Mouse (Mus musculus): ENCODE measurements at regions not wholly inside any gene's neighbourhood (a gene's known extent, or its start where the extent isn't known, plus 50 kb on each side); places are given as distances from the start of the nearest gene placed in this dataset.

- no peak for DNase-seq (ENCODE audit: low spot score)
Measured at GRCm38 (mm10) chr5:111659229-111659628, 74.5 kb upstream of the Gm26897 start.

GRCm38 (mm10) chr5:111660447-111660846 lies 73.3 kb upstream of the Gm26897 start:
- no peak for DNase-seq (ENCODE audit: low spot score)

GRCm38 (mm10) chr5:111660968-111661367 lies 72.8 kb upstream of the Gm26897 start:
- no peak for DNase-seq (ENCODE audit: low spot score)

DNA sequence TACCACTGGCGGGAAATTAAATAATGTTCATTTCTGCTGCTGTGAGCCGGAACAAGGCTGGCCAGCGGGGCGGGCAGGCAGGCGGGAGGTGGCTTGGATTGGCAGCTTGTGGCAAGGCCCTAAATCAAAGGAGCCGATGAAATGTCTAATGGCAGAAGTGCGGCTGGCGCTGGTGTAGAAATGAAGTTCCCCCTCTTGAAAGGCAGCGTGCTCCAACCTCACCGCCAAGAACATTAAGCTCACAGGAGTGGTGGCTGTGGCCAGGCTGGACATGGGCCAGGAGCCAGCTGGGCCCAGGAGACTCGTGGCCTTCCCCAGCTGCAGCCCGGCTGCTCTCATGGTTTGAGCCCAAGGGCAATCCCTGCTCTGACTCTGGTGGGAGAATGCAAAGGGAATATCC lies 71.8 kb upstream of the Gm26897 start:
- no peak for DNase-seq (ENCODE audit: low spot score)

DNA sequence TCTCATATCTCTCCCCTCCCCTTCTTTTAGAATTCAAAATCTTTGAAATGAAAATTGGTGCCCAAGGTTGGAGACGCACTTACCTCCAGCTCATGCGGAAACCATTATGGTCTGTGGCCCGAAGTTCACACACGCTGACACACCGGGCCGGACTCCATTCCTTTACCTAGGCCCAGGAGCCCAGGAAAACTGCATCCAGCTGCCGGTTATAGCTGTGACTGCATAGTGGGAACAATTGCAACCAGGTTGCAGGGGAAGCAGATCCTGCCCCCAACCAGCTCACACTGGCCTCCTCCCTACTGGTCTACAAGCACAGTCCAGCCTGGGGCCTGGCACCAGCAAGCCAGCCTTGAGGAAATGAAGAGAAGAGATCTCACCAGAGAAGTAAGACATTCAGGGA lies 69.9 kb upstream of the Gm26897 start:
- no peak for DNase-seq (ENCODE audit: low spot score)

GRCm38 (mm10) chr5:111665406-111665805 lies 68.3 kb upstream of the Gm26897 start:
- DNase-seq (ENCODE audit: low spot score), result no peak

GRCm38 (mm10) chr5:111666007-111666406 lies 67.7 kb upstream of the Gm26897 start:
- DNase-seq (ENCODE audit: low spot score), result no peak

GRCm38 (mm10) chr5:111667901-111668300 lies 65.8 kb upstream of the Gm26897 start:
- no peak for DNase-seq (ENCODE audit: low spot score)

- no peak for DNase-seq (ENCODE audit: low spot score)
Measured at GRCm38 (mm10) chr5:111669139-111669538, 64.6 kb upstream of the Gm26897 start.

GRCm38 (mm10) chr5:111671762-111672161 lies 62.0 kb upstream of the Gm26897 start:
- DNase-seq (ENCODE audit: low spot score), result no peak

DNA sequence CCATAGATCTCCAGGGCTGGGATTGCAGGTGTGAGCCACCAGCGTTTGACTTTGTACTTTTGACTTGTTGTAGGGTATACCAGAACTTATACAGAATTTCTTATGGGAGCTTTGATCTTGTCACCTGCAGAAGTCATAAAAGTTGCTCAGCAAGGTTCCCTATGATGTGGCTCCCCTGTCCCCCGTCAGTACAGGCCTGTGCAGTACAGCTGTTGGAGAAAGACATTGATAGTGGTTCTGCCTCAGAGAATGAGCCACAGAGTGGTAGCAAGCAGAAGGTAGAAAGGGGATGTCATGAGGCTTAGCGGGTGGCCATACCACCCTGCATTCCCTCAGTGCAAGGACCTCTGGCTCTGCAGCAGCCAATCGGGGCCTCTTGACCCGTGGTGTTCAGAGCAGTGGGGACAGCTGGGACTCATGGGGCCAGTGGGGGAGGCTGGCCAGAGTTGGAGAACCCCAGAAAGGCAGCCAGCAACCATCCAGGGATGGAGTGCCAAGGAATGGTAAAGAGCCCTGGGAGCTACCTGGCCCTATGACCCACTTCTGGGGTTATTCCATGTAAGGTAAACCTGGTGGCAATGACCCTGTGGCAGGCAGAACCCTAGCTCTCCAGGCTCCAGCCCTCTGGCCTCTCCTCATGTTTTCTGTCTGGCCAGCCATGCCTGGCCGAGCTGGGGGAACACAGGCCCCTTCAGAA lies 58.6 kb upstream of the Gm26897 start:
- no peak for DNase-seq (ENCODE audit: low spot score)

- DNase-seq (ENCODE audit: low spot score), result no peak
Measured at GRCm38 (mm10) chr5:111675673-111676261, 58.0 kb upstream of the Gm26897 start.

DNA sequence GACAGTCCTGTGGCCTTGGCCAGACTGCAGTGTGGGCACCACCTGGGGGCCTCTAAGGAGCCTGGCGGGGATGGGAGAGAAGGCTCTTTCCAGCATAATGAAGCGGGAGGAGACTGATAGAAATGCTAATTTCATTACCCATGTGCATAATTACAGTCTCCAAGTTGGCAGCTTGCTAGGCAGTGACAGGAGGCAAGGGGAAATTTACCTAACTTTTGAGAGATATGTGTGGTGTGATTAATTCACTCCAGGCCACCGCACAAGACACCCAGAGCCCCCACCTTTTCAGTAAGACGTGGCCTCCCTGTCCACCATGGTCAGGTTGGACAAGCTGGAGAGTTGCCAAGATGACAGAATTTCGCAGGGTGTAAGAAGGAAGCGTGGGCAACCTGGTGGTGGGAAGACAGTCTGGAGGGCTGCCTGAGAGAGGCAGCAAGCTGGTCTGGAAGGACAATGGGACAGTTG lies 55.8 kb upstream of the Gm26897 start:
- no peak for DNase-seq (ENCODE audit: low spot score)

DNA sequence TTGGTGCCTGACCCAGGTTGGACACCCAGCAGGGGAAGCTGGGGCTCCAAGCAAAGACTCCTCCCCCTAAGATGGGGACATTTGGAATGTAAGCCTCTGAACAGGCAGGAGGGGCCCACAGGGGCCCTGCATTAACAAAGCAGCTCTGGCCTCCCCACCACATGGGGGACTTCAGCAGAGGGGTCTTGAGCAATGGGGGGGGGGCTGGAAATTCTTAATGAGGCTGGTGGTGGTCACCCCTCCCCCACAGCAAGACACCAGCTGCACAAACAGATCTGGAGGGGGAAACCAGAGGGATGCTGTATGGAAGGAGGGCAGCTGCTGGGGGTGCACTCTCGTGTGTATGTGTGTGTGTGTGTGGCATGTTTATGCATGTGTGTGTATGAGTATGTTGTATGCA lies 55.2 kb upstream of the Gm26897 start:
- DNase-seq (ENCODE audit: low spot score), result no peak

- DNase-seq (ENCODE audit: low spot score), result no peak
Measured at GRCm38 (mm10) chr5:111681362-111682028, 52.2 kb upstream of the Gm26897 start.

- no peak for DNase-seq (ENCODE audit: low spot score)
Measured at GRCm38 (mm10) chr5:111682899-111683298, 50.8 kb upstream of the Gm26897 start.
